In the genomic region with DNA sequence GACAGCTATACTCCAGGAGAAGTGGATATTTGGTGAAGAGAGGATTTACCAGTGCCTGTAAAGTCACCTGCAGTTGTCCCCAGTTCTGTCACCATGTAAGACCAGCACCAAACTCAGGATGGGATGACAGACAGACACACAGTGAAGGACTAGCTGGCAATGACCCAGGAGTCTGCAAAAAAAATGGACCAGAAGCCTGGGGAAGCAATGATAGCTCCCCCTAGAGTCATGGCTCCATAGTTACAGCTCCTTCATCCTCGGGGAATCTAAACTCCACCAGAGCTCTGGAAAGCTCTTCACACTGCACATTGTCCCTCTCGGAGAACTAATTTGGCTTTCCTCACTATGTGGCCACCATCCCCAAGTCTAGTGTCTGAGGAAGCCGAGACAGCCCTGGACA, we compare ENCODE assay signal across 17 mouse cellular contexts. TPM values are rescaled to one million over a fixed set of nuclear protein-coding genes. Genes with fewer than 3 reads are reported as not detected.
DNase-seq lines count a peak whose midpoint lies in the region; ATAC-seq and TF ChIP-seq lines count a peak whose summit lies in the region.
"Had no signal": no experiment of that assay in that cellular context is flagged by ENCODE, and none has a peak within 500 bp of the region (broad histone marks: within the 10 kb centered on the region; RNA-seq: fewer than 3 reads in every experiment).

No protein-coding gene starts in this region.

- no peaks in the 10 kb centered on the region for H3K27me3 ChIP-seq in hindbrain, postnatal 0 days (ENCODE audit: insufficient read depth, low read length)
- peaks cover 45% of the 10 kb centered on the region for H3K27me3 ChIP-seq in hindbrain, embryonic 10.5 days (ENCODE audit: insufficient read depth, poor library complexity, severe bottlenecking)
- peaks cover 23% of the 10 kb centered on the region for H3K27me3 ChIP-seq in neural tube, embryonic 12.5 days (replicated peaks)

- peak; percentile 27 for DNase-seq in adrenal gland, postnatal 14 days
- no peak for DNase-seq in adrenal gland, adult 18-20 months (ENCODE audit: low spot score in 2 of 2)
- peak; percentile 55 for DNase-seq in hindbrain, postnatal 0 days (ENCODE audit: low spot score)
- no peak for DNase-seq in hindbrain, embryonic 10.5 days (ENCODE audit: low spot score)
- no peak for DNase-seq in neural tube, embryonic 10.5 days (ENCODE audit: extremely low spot score, low spot score)
- no peak for DNase-seq in testis, postnatal 10 days (ENCODE audit: low spot score)
- DNase-seq: adrenal gland, adult 2 months; gastrocnemius, postnatal 10 days; lung, adult 18-20 months; thymus, adult 2 months had no signal

- no peak overlapping the region for H3K9ac ChIP-seq in hindbrain, postnatal 0 days (replicated peaks; ENCODE audit: low read length)
- no peak overlapping the region for H3K9ac ChIP-seq in neural tube, embryonic 12.5 days
- H3K9ac ChIP-seq: heart, embryonic 12.5 days had no signal

- WGBS in hindbrain, postnatal 0 days: 47% methylated on average over 3 of the region's 3 CpGs
- 59% methylated on average over 3 of the region's 3 CpGs for WGBS in hindbrain, embryonic 10.5 days
- WGBS in neural tube, embryonic 12.5 days: 58% methylated on average over 3 of the region's 3 CpGs

- H3K4me2 ChIP-seq in hindbrain, postnatal 0 days (ENCODE audit: low read depth, low read length): peak overlapping the region; percentile 65; the same call in 1 of the 2 replicates
- 0 out of 2 replicates have a peak overlapping the region, but pooled peaks have one; percentile 9 for H3K4me2 ChIP-seq in neural tube, embryonic 12.5 days (replicated peaks)
- H3K4me2 ChIP-seq: heart, embryonic 12.5 days had no signal

- no peaks in the 10 kb centered on the region for H3K36me3 ChIP-seq in hindbrain, postnatal 0 days (ENCODE audit: insufficient read depth, low read length)
- no peaks in the 10 kb centered on the region for H3K36me3 ChIP-seq in hindbrain, embryonic 10.5 days
- no peaks in the 10 kb centered on the region for H3K36me3 ChIP-seq in neural tube, embryonic 12.5 days
- H3K36me3 ChIP-seq: forebrain, embryonic 10.5 days; heart, embryonic 12.5 days; limb, embryonic 10.5 days had no signal

- no peak overlapping the region for H3K27ac ChIP-seq in hindbrain, postnatal 0 days
- H3K27ac ChIP-seq in hindbrain, embryonic 10.5 days: no peak overlapping the region
- H3K27ac ChIP-seq in neural tube, embryonic 12.5 days: no peak overlapping the region
- H3K27ac ChIP-seq: forebrain, embryonic 10.5 days; limb, embryonic 10.5 days had no signal

- H3K4me3 ChIP-seq in hindbrain, postnatal 0 days (ENCODE audit: low read length): no peak overlapping the region
- H3K4me3 ChIP-seq in hindbrain, embryonic 10.5 days: no peak overlapping the region
- no peak overlapping the region for H3K4me3 ChIP-seq in neural tube, embryonic 12.5 days
- H3K4me3 ChIP-seq: forebrain, embryonic 10.5 days; heart, embryonic 12.5 days; limb, embryonic 10.5 days had no signal

- no peak for ATAC-seq in hindbrain, postnatal 0 days
- no peak for ATAC-seq in neural tube, embryonic 12.5 days (ENCODE audit: low FRiP score, low read depth)
- ATAC-seq in frontal cortex, adult (ENCODE audit: low TSS enrichment): no peak

- no peaks in the 10 kb centered on the region for H3K9me3 ChIP-seq in hindbrain, postnatal 0 days (ENCODE audit: low read length)
- peaks cover 8% of the 10 kb centered on the region; the same call in 1 of the 2 replicates for H3K9me3 ChIP-seq in hindbrain, embryonic 10.5 days
- no peaks in the 10 kb centered on the region for H3K9me3 ChIP-seq in neural tube, embryonic 12.5 days
- H3K9me3 ChIP-seq: heart, embryonic 12.5 days; limb, embryonic 10.5 days had no signal

- TF ChIP-seq CTCF in hindbrain, postnatal 0 days (IDR thresholded peaks at IDR 0.05; ENCODE audit: low read depth): peak; percentile 45

- 0 out of 2 replicates have a peak, but pooled peaks cover 4% of the 10 kb centered on the region for H3K4me1 ChIP-seq in hindbrain, postnatal 0 days (ENCODE audit: insufficient read depth, low read length)
- H3K4me1 ChIP-seq in hindbrain, embryonic 10.5 days (replicated peaks): peaks cover 20% of the 10 kb centered on the region
- H3K4me1 ChIP-seq in neural tube, embryonic 12.5 days: peaks cover 15% of the 10 kb centered on the region

RNA-seq across cellular contexts. Expression of a gene that starts 1.5 kb away (rescaled TPM):
- 0.33 and 0.60 TPM in 2 replicates for total RNA-seq in adrenal gland, postnatal 14 days (2021)
- under 1 TPM in 1 of 2 experiments, not detected in 1; 0.10 TPM for total RNA-seq in adrenal gland, adult 18-20 months (2021)
- 26.9 and 32.5 TPM in 2 replicates for total RNA-seq in hindbrain, postnatal 0 days (2014; rRNA removed)
- polyA plus RNA-seq in hindbrain, postnatal 0 days (2015; fragmentation: Nextera tagmentation; extraction: Ambion mirVana): 21.4 and 22.0 TPM in 2 replicates
- polyA plus RNA-seq in hindbrain, embryonic 10.5 days (2016; fragmentation: Nextera tagmentation; extraction: Ambion mirVana): 0.66 and 1.2 TPM in 2 replicates
- polyA plus RNA-seq in neural tube, embryonic 12.5 days (2016; fragmentation: Nextera tagmentation; extraction: Ambion mirVana): 4.8 and 5.0 TPM in 2 replicates
- total RNA-seq: monocyte, adult 5-6 weeks had no signal
- polyA plus RNA-seq: heart, embryonic 12.5 days; spleen, adult 2 months had no signal

Comparison
In these comparisons a context has a peak if more than half of its experiments do, and no peak if none do; other contexts are left out.
1. DNase-seq: peak in adrenal gland, postnatal 14 days (single experiment) and hindbrain, postnatal 0 days (single experiment); none in adrenal gland, adult 18-20 months (0 of 2), hindbrain, embryonic 10.5 days (single experiment), neural tube, embryonic 10.5 days (single experiment) and testis, postnatal 10 days (single experiment).
2. RNA of a gene that starts 1.5 kb away (total RNA-seq): 26.9 to 32.5 TPM in hindbrain, postnatal 0 days; 0.33 to 0.60 TPM in adrenal gland, postnatal 14 days and 0.10 TPM in adrenal gland, adult 18-20 months; every median in the first group is over 10 times any median in the second.